Mouse (Mus musculus) G1E (cell line): ENCODE data around the gene Cers2. TPM values are rescaled to one million over a fixed set of nuclear protein-coding genes. Genes with fewer than 3 reads are reported as not detected.
"Not testable (repeated sequence)": the region's sequence is repeated elsewhere in the genome, so short reads cannot be mapped to it uniquely, and the experiment has no call there.

Experiments
- ATAC-seq: 2 replicates; pipeline ENCODE4 v1.8.0; 2016; ENCODE audit warnings: mild to moderate bottlenecking; ENCODE audit not compliant: insufficient number of reproducible peaks, poor library complexity, low FRiP score, severe bottlenecking; ENCODE audit errors: extremely low read depth
- DNase-seq: peaks from one replicate; pipeline ENCODE4 v3.0.0; 2012; ENCODE audit warnings: low spot score
- H3K27me3 ChIP-seq: 2 replicates; pipeline ENCODE4 v1.6.1; 2012; ENCODE audit warnings: mild to moderate bottlenecking, low read length, inconsistent platforms; ENCODE audit not compliant: insufficient read depth
- H3K36me3 ChIP-seq: replicated peaks from 2 replicates; pipeline ENCODE3; 2012; ENCODE audit warnings: mild to moderate bottlenecking, inconsistent platforms
- H3K4me1 ChIP-seq: 2 replicates; pipeline ENCODE4 v1.6.1; 2012; ENCODE audit warnings: low read depth, low read length, inconsistent platforms, mixed read lengths; ENCODE audit not compliant: insufficient read depth
- H3K4me3 ChIP-seq: 2 replicates; pipeline ENCODE4 v1.5.1; 2012; ENCODE audit warnings: low read depth, mild to moderate bottlenecking, inconsistent platforms, low read length, moderate library complexity, mixed read lengths
- H3K9me3 ChIP-seq: replicated peaks from 2 replicates; pipeline ENCODE4 v1.6.1; 2012; ENCODE audit warnings: inconsistent platforms
- CTCF ChIP-seq: IDR thresholded peaks from 2 replicates; pipeline ENCODE4 v1.5.1; 2012; ENCODE audit warnings: low read depth, low read length, inconsistent platforms, mixed read lengths
- GATA1 ChIP-seq: IDR thresholded peaks from 2 replicates; pipeline ENCODE4 v1.6.1; 2012; ENCODE audit warnings: borderline replicate concordance, low read length, inconsistent platforms, mixed read lengths
- GATA2 ChIP-seq: IDR thresholded peaks from 2 replicates; pipeline ENCODE4 v1.6.1; 2012; ENCODE audit warnings: low read depth, low read length, inconsistent platforms, borderline replicate concordance
- POLR2AphosphoS5 ChIP-seq: IDR thresholded peaks from 2 replicates; pipeline ENCODE4 v1.6.1; 2012; ENCODE audit warnings: low read depth, low read length, inconsistent platforms; ENCODE audit not compliant: insufficient replicate concordance
- TAL1 ChIP-seq: conservative IDR thresholded peaks from 2 replicates; pipeline ENCODE4 v1.6.1; 2012; ENCODE audit warnings: low read depth, low read length, inconsistent platforms, mixed read lengths
- polyA plus RNA-seq: library from polyadenylated mRNA; stranded (reverse); fragments of >175 nt; gene quantifications from 2 replicates; pipeline ENCODE4 v1.2.3, GENCODE M21; 2012
- total RNA-seq, 2 experiments: library from RNA; stranded (forward) in 1 of 2; stranded (reverse) in 1 of 2; fragments of 200-1000 nt in 1 of 2; fragments of >200 nt in 1 of 2; fragmentation: Nextera tagmentation in 1 of 2; gene quantifications; 2 replicates each; pipeline ENCODE4 v1.2.3; 2014 to 2017

Gene Cers2
- total and polyA plus RNA-seq, 3 experiments = 197 to 654 (median 285) TPM

DNA sequence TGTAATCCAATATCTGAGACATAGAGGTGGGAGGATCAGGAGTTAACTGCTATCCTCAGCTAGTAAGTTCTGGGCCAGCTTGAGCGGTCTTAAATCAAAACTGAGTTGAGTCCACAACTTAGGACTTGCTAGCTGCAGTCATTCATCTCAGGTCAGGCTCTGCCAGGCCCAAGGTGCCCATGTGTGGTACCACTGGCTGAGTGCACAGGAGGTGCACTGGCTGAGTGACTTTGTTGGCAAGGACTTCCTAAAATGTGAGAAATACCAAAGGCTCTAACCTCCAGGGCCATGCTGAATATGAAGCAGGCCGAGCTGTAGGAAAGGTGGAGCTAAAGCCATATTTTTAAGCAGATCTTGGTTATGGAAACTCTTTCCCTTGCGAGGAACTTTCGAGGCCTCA is 22.8 kb downstream of the Cers2 start:
- TF ChIP-seq GATA1 (no peak), GATA2 (no peak), POLR2AphosphoS5 (no peak)
- Histone ChIP-seq H3K27me3 (no peaks in the 10 kb centered on the region), H3K4me1 (peaks cover 23% of the 10 kb centered on the region), H3K4me3 (no peak overlapping the region), H3K9me3 (no peaks in the 10 kb centered on the region), H3K36me3 (peaks cover 99% of the 10 kb centered on the region)
- ATAC-seq = no peak
- DNase-seq = no peak

DNA sequence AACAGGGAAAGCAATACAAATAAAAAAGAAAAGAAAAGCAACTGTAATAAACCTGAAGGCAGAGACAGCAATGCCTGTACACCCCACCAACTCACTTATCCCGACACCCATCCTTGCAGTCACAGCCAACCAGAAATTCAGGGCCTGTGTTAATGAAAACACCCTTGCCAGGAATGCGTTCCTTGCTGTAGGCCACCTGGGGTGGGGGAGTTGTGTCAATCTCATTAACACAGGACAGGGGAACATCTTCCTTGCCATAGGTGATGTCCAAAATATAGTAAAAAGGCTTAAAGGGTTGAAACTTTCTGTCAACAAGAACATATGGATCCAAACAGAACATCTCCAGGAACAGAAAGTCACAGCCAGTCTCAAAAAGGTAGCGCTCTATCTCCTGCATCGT is 23.7 kb downstream of the Cers2 start:
- TF ChIP-seq TAL1 = no peak
- no peak for TF ChIP-seq GATA1
- no peak for TF ChIP-seq POLR2AphosphoS5
- TF ChIP-seq GATA2 = no peak
- no peak for TF ChIP-seq CTCF
- ATAC-seq (no peak), DNase-seq (no peak)
- peaks cover 99% of the 10 kb centered on the region for H3K36me3 ChIP-seq
- peaks cover 28% of the 10 kb centered on the region for H3K4me1 ChIP-seq
- H3K9me3 ChIP-seq = no peaks in the 10 kb centered on the region
- H3K4me3 ChIP-seq = no peak overlapping the region
- H3K27me3 ChIP-seq = no peaks in the 10 kb centered on the region

DNA sequence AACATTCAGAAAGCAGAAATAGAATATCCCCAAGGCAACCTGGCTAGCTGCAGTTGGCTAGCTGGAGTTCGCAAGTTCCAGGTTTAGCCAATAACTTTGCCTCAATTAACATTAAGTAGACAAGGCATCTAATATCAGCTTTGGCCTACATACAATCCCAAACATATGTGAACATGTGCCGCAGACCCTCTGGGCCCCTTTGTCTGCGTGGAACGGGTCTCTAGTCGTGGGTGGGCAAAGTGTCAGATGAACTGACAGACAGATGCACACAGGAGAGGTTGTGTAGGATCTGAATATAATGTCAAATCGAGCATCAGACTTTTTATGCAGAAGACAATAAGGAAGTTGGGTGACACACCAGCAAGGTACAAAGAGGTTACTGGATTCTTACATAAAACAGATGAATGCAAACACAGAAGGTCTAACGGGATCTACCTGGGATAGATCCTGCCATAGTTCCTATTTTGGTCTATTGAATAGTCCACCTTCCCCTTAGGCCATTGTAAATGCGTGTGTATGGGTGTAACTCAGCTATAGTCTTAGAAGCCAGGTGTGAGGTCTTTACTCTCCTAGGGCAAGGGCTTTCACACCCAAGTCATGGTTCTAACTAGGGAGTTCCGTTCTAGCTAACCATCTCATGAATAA is 28.9 kb downstream of the Cers2 start:
- not testable (repeated sequence) for H3K9me3 ChIP-seq, H3K27me3 ChIP-seq, ATAC-seq, H3K4me3 ChIP-seq, DNase-seq
- Histone ChIP-seq H3K36me3 (peaks cover 94% of the 10 kb centered on the region), H3K4me1 (peaks cover 20% of the 10 kb centered on the region)

DNA sequence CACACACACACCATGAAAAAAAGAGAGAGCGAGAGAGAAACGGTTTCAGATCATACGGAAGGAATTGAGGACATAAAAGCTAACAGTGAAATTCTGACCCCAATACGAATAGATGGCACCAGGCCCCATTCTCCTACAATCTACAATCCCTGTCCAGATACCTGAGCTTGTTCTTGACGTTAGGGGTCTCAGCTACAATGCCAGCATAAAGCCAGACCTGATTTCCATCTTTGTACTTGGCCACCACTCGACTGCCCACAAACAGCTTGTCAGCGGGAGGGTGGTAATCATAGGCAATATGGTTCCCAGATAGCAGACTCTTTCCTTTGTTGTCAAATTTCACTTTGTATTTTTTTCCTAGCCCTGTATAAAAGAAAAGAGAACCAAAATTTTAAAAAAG is 31.9 kb downstream of the Cers2 start:
- Histone ChIP-seq H3K36me3 (peaks cover 92% of the 10 kb centered on the region), H3K9me3 (no peaks in the 10 kb centered on the region), H3K4me3 (no peak overlapping the region), H3K27me3 (no peaks in the 10 kb centered on the region), H3K4me1 (peaks cover 26% of the 10 kb centered on the region; the same call in 1 of the 2 replicates)
- ATAC-seq (no peak), DNase-seq (no peak)
- TF ChIP-seq GATA2 (no peak), POLR2AphosphoS5 (no peak), GATA1 (no peak), TAL1 (no peak), CTCF (no peak)

DNA sequence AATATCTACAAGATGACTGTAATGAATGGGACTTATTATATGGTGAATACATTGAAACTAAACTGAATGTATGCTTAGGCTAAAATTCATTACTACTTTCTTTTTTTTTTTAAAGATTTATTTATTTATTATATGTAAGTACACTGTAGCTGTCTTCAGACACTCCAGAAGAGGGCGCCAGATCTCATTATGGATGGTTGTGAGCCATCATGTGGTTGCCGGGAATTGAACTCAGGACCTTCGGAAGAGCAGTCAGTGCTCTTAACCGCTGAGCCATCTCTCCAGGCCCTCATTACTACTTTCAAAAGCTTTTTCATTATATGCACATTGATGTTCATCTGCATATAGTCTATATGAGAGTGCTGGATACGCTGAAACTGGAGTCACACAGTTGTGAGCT is 33.8 kb downstream of the Cers2 start:
- Histone ChIP-seq H3K36me3 (peaks cover 92% of the 10 kb centered on the region), H3K4me1 (peaks cover 30% of the 10 kb centered on the region)
- not testable (repeated sequence) for ATAC-seq, H3K4me3 ChIP-seq, H3K9me3 ChIP-seq, H3K27me3 ChIP-seq, DNase-seq

DNA sequence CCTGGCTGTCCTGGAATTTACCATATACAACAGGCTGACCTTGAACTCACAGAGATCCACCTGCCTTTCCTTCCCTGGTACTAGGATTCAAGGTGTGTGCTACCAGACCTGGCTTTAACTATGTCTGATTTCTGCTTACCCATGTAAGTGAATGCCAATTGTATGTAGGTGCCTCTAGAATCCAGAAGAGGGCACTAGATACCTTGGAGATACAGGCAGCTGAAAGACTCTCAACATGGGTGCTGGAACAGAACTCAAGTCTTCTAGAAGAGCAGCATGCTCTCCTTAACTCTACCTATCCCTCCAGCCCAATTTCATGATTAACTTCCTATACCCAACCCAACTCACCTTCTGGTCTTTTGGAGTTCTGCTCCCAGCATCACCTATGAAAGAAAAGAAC is 34.9 kb downstream of the Cers2 start:
- Histone ChIP-seq H3K4me1 (peaks cover 37% of the 10 kb centered on the region), H3K4me3 (no peak overlapping the region), H3K27me3 (no peaks in the 10 kb centered on the region), H3K9me3 (no peaks in the 10 kb centered on the region), H3K36me3 (peaks cover 91% of the 10 kb centered on the region)
- no peak for TF ChIP-seq GATA1
- peak; percentile 66 for TF ChIP-seq CTCF
- no peak for DNase-seq
- ATAC-seq = no peak

DNA sequence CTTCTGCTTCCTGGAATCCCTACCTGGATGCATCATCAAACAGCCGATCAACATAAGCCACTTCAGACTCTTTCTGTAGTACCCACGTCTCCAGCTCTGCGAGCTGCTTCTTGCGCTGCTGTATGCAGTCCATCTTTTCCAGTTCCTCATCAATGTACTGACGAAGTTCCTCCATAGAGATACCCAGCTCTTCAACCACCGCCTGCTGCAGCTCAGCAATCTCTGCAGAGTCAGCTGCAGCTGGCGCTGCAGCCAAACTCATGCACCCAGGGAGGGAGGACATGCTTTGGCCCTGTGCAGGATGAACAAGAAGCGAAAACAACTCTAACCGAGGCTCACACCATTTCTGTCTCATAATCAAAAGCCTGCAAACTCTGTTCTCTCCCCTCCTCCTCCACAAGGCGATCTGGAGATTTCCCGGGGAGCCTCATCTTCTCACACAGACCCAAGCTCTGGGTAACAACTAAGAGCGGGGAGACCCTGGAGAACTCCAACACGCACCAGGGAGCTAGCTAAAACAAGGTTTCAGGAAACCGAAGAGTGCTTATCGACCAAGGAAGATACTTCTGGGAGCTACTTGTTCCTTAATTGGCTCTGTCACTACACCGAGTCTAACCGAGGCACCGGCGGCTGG is 41.4 kb downstream of the Cers2 start:
- peaks cover 33% of the 10 kb centered on the region for H3K36me3 ChIP-seq
- not testable (repeated sequence) for ATAC-seq, H3K27me3 ChIP-seq, DNase-seq
- H3K9me3 ChIP-seq = peaks cover 21% of the 10 kb centered on the region
- H3K4me1 ChIP-seq = peaks cover 49% of the 10 kb centered on the region
- H3K4me3 ChIP-seq = peak overlapping the region; percentile 63; the same call in 1 of the 2 replicates

DNA sequence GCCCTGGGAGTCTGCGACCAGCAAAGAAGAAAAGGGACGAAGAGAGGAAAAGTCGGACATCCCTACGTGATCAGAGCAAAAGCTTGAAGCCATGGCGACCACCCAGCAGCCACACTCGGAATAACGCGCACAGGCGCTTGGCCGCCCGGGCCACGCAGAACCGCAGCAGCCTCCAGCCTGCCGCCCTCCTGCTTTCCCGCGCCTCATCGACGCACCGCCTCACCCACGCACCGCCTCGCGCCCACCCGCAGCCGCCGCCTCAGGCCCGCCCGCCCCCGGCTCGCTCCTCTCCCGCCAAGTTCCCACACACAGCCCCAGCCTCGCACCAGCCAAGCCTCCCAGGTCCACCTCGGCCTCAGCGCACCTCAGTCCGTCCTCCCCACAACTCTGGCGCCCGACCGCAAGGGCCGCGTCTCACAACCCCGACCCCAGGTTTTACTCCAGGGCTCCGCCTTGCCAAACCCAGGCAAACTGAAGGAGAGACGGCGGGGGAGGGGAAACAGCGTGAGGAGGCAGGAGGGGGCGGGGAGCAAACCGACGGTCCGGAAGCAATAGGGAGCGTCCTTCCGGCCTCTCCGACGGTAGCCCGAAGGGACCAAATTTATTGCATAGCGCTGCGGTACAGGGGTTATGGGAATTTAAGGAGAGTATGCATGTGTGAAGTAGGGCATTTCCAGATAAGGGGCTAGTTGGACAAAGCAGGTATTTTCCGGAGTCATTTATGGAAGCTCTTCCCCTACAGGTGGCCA is 42.3 kb downstream of the Cers2 start, which contains the start of gene Setdb1:
TSS of gene Setdb1 (minus strand) at position 502 of the 749 bp plus-strand sequence.
- not testable (repeated sequence) for H3K27me3 ChIP-seq
- peaks cover 49% of the 10 kb centered on the region for H3K4me1 ChIP-seq
- peaks cover 26% of the 10 kb centered on the region for H3K36me3 ChIP-seq
- ATAC-seq = peak; percentile 78
- DNase-seq = peak; percentile 87
- H3K4me3 ChIP-seq = peak within 1 kb of the TSS; percentile 76
- peaks cover 21% of the 10 kb centered on the region for H3K9me3 ChIP-seq
